Mouse (Mus musculus): ENCODE data around the gene Slco2a1.

- TF ChIP-seq CTCF (IDR thresholded peaks at IDR 0.05; ENCODE audit: borderline replicate concordance, insufficient read depth, low read length), result no peak
- no peak for TF ChIP-seq POLR2A (IDR thresholded peaks at IDR 0.05; ENCODE audit: low read depth, low read length)
These were observed 80.3 kb downstream of the Slco2a1 start for GRCm38 (mm10) chr9:103068769-103069168.
